Mouse (Mus musculus) inflammation-experienced regulatory T-cells, adult 6 months (primary cell): ENCODE measurements around the gene Helb. TPM values are rescaled to one million over a fixed set of nuclear protein-coding genes. Genes with fewer than 3 reads are reported as not detected.

Experiments used
- ATAC-seq: one replicate; pipeline ENCODE4 v1.8.0; 2017
- polyA plus RNA-seq, 3 experiments: library from polyadenylated mRNA; unstranded; fragments of 100-300 nt; shearing (Covaris generic); gene quantifications; one replicate each; pipeline ENCODE4 v1.2.1; 2017

Gene Helb
- polyA plus RNA-seq, 3 experiments from 2014 or later, result 8.9 to 11.3 (median 10.3) TPM

GRCm38 (mm10) chr10:120092548-120092947, 20.2 kb downstream of the Helb start:
- no peak for ATAC-seq

GRCm38 (mm10) chr10:120077850-120078249, 34.9 kb downstream of the Helb start:
- no peak for ATAC-seq

- ATAC-seq, result peak; percentile 61
Measured at GRCm38 (mm10) chr10:120066319-120066718, 46.5 kb downstream of the Helb start.

- peak; percentile 57 for ATAC-seq
Measured at GRCm38 (mm10) chr10:120064424-120064823, 48.4 kb downstream of the Helb start.

- no peak for ATAC-seq
Measured at GRCm38 (mm10) chr10:120061238-120062130, 51.3 kb downstream of the Helb start.

- no peak for ATAC-seq
Measured at GRCm38 (mm10) chr10:120060579-120061237, 52.1 kb downstream of the Helb start.

GRCm38 (mm10) chr10:120044714-120045234, 68.0 kb downstream of the Helb start:
- ATAC-seq, result no peak

- ATAC-seq, result no peak
Measured at GRCm38 (mm10) chr10:120044237-120044636, 68.5 kb downstream of the Helb start.

GRCm38 (mm10) chr10:120038194-120038593, 74.6 kb downstream of the Helb start:
- ATAC-seq, result no peak

- no peak for ATAC-seq
Measured at GRCm38 (mm10) chr10:120035824-120036223, 77.0 kb downstream of the Helb start.

GRCm38 (mm10) chr10:120035211-120035733, 77.5 kb downstream of the Helb start:
- ATAC-seq, result no peak

GRCm38 (mm10) chr10:120033866-120034265, 78.9 kb downstream of the Helb start:
- ATAC-seq, result no peak

Other genes starting within 250 kb of the Helb start
- 100 to 1,000 TPM; 122 to 164 (median 132) TPM for gene Tmbim4, start 88.6 kb upstream of the Helb start, polyA plus RNA-seq
- gene Irak3, start 89.1 kb upstream of the Helb start, polyA plus RNA-seq, result 1 to 10 TPM in 1 of 3 experiments, under 1 TPM in 2; 0.54 to 2.1 (median 0.65) TPM
- 10 to 100 TPM; 69.8 to 87.7 (median 80.8) TPM for gene Llph, start 114.1 kb upstream of the Helb start, polyA plus RNA-seq